Mouse (Mus musculus): ENCODE data around the gene Galnt10.

Galnt10 gene

DNA sequence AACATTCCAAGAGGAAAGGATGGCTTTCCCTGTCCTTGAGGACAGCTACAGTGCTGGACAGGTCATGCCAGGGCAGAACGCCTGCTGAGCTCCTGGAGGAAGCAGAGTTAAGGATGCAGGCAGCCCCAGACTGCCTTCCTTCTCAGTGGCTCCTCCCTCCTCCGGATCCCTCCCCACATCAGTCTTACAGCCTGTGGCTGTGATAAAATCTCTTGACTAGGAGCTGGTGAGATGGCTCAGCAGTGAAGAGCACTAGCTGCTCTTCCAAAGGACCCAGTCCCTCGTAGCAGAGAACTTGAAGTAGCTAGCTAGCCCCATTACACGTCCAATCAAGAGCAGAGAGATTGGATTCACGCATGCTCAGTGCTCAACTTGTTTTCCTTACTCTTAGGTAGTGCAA, 15.6 kb downstream of the Galnt10 start:
- DNase-seq, result no peak

GRCm38 (mm10) chr11:57661492-57662229, 16.4 kb downstream of the Galnt10 start:
- no peak for DNase-seq

DNA sequence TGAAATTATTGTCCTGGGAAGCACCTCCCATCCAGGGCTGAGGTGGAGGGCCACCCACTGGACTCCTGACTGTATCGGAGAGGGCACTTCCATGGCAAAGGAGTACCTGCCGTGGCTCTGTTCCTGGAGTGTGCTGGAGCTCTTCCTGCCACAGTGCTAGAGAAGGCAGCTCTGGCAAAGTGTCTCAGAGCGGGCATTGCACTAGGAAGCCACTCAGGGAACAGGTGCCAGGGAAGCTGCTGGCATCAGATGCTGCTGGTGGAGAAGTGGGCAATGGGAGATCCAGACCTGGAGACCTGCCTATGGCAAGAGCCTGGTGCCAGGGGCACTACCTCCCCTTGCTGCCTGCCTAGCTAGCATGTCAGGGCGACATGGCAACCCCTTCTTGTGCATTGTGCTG, 17.0 kb downstream of the Galnt10 start:
- DNase-seq, result no peak

GRCm38 (mm10) chr11:57663271-57663670, 18.0 kb downstream of the Galnt10 start:
- no peak for DNase-seq

GRCm38 (mm10) chr11:57664741-57665140, 19.5 kb downstream of the Galnt10 start:
- no peak for DNase-seq

- DNase-seq, result no peak
These were observed 23.0 kb downstream of the Galnt10 start for GRCm38 (mm10) chr11:57668271-57668670.

DNA sequence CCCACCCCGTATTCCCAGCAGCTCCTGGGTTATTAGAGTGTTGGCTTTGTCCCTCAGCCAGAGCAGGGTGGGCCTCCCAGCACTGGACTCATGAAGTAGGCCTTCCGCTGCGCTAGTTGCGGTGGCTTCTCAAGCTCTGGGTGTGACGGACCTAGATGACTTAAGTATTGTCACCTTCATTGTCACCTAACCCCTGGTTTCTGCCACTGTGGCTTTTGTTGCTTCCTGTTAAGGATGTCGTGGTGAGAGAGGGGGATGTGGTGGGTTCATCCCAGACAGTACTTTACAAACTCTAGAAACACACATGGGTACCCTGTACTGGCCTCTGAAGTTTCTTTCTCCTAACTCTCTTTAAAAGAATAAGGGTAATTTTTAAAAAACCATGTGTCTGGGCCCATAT, 24.3 kb downstream of the Galnt10 start:
- DNase-seq, result no peak

DNA sequence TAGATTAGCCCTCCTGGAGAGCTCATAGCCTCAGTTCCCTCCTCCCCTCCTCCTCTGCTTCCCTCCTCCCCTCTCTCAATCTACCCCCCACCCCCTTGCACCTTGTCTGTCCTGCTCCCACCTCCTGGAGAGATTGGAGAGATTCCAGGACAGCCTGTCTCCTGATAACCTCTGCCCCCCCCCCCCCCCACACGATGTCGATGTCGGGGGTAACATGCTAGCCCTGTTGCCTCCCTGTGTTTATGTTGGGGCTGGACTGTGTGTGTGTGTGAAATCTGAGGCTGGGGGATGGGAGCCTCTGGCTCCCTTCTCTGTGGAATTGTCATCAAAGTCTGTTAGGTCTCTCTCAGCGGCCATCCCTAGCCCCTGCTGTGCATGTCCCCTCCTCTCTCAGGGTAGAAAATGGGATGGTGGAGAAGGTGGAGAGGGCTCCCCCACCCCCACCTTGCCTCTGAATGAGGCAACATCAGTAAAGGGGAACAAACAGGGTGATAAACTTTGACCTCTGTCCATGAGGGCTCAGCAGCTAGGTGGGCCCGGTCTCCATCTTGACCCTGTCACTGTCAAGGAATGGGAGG, 26.0 kb downstream of the Galnt10 start:
- no peak for DNase-seq

DNA sequence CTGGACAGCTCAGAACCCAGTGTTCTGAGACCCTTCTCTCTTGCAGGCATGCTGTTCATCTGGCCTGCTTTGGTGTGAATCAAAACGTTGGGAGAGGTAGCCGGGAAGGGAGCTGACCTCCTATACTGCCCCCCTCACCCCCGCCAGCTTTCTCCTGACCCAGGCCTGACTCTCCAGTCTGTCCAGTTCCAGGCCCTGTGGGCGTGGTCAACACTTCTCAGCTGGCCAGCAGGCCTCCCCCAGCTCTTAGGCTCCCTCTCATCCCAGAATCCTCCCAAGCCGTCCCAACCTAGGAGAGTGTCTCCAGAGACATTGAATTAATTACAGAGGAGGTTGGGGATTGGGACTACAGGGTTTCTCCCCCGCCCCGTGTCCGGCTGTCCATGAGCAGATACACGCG, 26.6 kb downstream of the Galnt10 start:
- no peak for DNase-seq

DNA sequence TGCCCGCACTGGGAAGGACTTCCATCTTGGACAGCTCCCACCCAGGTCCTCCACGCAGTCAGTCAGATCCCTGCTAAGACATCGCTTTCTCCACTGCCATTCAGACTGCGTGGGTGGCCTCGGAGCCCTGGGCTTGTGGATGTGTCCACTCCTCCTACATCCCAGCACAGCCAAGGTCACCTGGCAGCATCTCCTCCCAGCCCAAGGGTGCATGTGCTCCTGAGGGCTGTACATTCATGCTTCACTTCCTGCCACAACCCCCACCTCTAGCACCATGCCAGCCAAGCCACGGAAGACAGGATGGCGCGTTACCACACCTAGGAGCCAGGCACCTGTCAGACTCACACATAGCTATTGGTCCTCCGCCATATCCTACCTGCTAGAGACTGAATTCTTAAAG, 27.8 kb downstream of the Galnt10 start:
- no peak for DNase-seq

DNA sequence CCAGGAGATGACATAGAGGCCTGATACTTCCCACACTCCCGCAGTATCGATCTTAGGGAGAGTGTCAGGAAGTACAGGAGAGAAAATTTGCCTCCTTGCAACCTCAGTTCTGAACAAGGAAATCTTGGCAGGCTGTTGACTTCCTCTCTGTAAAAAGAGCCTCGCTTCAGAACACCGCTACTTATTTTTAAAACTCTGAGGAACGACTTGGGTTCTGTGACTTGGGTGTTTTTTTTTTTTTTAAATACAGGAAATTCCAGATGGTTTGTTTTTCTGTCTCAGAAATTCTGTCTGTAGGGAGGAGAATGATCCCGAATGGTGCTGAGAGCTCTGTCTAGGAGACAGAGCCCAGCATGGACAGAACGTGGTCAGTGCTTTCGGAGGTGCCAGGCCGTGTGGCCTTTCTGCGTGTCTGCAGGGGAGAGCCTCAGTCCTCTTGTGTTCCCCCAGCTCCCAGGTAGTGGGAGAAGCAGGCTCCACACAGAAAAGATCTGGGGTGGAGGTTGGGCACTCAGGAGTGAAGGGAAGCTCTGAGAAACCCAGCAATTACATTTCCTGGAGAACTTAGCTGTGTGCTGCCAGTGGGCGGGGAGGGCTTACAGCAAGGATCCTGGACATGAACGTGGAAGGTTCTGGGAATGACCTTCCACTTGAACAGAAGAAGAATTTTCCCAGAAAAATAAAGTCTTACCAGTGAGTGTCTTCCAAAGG, 28.9 kb downstream of the Galnt10 start:
- DNase-seq, result no peak

DNA sequence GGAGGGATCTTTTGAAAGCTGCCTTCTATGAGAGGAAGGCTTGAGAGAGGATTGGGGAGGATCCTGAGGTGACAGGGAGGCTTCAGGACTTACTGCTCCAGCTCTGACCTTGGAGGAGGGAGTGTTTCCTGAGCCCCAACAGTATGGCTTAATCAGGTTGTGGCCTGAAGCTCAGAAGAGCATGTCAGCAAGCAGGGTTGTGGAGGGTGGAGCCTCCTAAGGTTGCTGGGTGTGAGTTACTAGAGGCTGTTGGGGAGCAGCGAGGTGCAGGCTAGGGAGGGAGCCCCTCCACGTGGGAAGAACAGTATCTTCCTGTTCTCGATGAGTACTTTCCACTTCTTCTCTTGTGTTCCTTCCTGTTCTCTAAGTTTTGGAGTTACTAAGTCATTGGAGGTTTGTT, 32.0 kb downstream of the Galnt10 start:
- no peak for DNase-seq

DNA sequence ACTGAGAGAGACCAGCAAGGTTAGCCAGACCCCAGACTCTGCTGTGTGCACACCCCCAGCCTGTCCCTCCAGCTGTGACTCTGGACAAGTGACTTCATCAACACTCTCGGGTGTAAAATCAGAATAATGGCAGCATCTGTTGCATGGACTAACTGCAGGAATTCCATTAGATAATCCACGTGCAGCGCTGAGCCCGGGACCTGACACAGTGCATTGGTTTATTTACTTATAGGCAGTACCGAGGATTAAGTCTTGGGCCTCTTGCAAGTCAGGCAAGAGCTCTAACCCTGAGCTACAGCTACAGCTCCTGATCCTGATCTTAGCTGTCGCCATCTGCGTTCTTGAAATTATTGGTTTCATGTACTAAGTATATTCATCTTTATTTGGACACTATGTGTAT, 37.3 kb downstream of the Galnt10 start:
- no peak for DNase-seq

- no peak for DNase-seq
These were observed 37.9 kb downstream of the Galnt10 start for GRCm38 (mm10) chr11:57683125-57683524.

DNA sequence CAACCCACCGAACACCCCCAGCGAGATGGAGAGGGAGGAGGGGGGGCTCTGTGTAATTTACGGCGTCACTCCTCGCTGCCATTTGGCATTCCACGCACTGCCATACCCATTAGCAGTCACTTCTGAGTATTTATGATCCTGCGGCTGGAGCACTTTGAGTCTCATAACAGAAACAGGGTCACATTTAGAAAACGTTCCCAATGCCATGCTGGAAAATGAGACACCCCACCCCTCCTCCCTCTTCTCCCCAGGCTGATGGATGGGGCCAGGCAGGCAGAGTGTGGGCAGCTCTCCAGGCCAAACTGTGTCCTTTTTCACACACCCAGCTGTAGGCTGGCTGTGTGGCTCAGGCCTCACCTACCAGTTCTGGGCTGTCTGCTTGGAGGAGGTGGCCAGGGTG, 38.7 kb downstream of the Galnt10 start:
- no peak for DNase-seq

DNA sequence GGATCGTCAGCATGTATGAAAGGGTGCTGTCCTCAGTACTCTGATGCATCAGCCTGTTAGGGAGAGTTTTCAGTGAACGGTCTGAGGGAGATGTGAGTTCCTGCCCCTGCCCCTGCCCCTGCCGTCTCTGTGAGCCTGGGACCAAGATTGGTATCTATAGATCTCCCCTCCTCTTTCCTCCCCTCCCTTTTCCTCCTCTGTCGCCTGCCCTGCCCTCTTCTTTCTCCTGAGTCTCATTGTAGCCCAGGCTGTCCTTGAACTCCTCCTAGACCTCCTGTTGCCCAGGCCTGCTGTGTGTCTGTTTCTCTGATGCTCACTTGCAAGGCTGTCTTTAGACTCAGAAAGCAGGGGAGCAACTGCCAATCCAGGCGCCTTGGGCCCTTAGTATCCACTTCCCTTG, 39.6 kb downstream of the Galnt10 start:
- DNase-seq, result no peak

GRCm38 (mm10) chr11:57685689-57686454, 40.6 kb downstream of the Galnt10 start:
- DNase-seq, result no peak

DNA sequence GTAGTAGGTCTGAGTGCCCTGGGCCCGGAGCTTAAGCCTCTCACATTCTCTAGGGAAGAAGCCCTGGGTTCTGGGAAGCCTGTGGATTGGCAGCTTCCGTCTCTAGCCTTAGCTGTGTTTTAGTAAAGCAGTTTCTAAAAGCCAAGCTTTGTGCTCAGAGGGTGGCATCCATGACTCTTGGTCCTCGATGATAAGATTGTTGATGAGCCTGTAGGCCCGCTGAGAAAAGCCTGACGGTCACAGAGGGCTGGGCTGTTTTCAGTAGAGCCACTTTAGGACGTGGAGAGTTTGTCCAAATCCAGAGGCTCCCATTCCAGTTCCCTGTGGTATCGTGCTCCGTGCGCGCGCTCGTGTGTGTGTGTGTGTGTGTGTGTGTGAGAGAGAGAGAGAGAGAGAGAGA, 41.6 kb downstream of the Galnt10 start:
- no peak for DNase-seq

GRCm38 (mm10) chr11:57687258-57687657, 42.0 kb downstream of the Galnt10 start:
- DNase-seq, result no peak

GRCm38 (mm10) chr11:57688179-57688929, 43.1 kb downstream of the Galnt10 start:
- no peak for DNase-seq

DNA sequence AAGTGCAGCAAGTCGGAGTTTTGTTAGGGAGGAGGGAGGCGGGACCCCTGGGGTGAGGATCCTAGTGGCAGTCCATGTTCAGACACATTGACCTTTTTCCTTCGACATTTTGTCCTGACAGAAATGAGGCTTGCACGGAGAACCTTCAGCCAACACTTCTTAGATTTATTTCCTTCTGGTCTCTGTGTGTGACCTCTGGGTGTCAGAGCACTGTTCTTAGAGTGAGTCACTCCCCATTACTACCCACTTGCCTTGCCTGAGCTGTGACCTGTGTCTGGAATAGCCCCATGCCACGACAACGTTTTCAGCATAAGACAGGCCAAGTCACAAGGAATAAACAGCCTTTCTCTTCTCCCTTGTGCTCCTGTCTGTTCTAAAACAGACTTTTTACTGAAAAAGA, 44.6 kb downstream of the Galnt10 start:
- DNase-seq, result no peak

- DNase-seq, result no peak
These were observed 45.6 kb downstream of the Galnt10 start for GRCm38 (mm10) chr11:57690836-57691235.

DNA sequence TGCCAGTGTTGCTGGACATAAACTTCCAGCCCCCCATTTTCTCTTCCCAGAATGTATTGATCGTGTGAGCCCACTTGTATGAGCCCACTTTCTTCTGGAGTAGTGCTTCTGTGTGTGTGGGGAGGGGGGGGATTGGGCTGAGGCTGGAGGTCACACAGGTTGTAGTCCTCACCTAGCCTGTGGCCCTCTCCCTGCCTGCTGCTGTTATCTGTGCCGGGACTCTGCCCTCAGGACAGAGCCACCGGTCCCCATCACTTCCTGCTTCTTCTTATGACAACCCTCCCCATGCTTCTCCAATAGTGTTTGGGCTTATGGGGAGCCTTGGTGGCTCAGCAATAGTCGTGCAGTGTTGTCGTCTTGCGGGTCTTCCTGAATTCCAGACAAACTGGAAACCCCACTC, 46.7 kb downstream of the Galnt10 start:
- no peak for DNase-seq

Measured in cerebellum, adult 11-12 months (tissue).